Mouse (Mus musculus) lung, embryonic 14.5 days (tissue): ENCODE measurements around the gene Ogfod2. TPM values are rescaled to one million over a fixed set of nuclear protein-coding genes. Genes with fewer than 3 reads are reported as not detected.

Source experiments
- ATAC-seq: fragments of 200-750 bp; cut with Nextera tagmentation; 2 replicates; pipeline ENCODE4 v1.8.0; 2017; ENCODE audit warnings: mild to moderate bottlenecking, moderate TSS enrichment, moderate library complexity; ENCODE audit not compliant: insufficient read depth
- DNase-seq: peaks from one replicate; pipeline ENCODE4 v3.0.0-alpha.2; 2015
- H3K27ac ChIP-seq: fragments of 300-500 bp; sonication (generic); 2 replicates; pipeline ENCODE4 v1.5.1; 2014; ENCODE audit warnings: low read depth, mild to moderate bottlenecking, moderate library complexity
- H3K27me3 ChIP-seq: fragments of 300-500 bp; sonication (generic); 2 replicates; pipeline ENCODE4 v1.6.1; 2014; ENCODE audit warnings: low read length, control low read depth; ENCODE audit not compliant: insufficient read depth
- H3K36me3 ChIP-seq: fragments of 300-500 bp; sonication (generic); 2 replicates; pipeline ENCODE4 v1.6.1; 2014; ENCODE audit warnings: control low read depth; ENCODE audit not compliant: insufficient read depth
- H3K4me1 ChIP-seq: fragments of 300-500 bp; sonication (generic); 2 replicates; pipeline ENCODE4 v1.6.1; 2014; ENCODE audit warnings: antibody characterized with exemption, control low read depth; ENCODE audit not compliant: insufficient read depth
- H3K4me2 ChIP-seq: fragments of 300-500 bp; sonication (generic); 2 replicates; pipeline ENCODE4 v1.6.1; 2014; ENCODE audit warnings: mild to moderate bottlenecking
- H3K4me3 ChIP-seq: fragments of 300-500 bp; sonication (generic); 2 replicates; pipeline ENCODE4 v1.5.1; 2014; ENCODE audit warnings: low read depth, low read length
- H3K9ac ChIP-seq: fragments of 300-500 bp; sonication (generic); 2 replicates; pipeline ENCODE4 v1.6.1; 2014
- H3K9me3 ChIP-seq: fragments of 300-500 bp; sonication (generic); 2 replicates; pipeline ENCODE4 v1.6.1; 2016; ENCODE audit warnings: low read depth, low read length, control low read depth
- CTCF ChIP-seq: IDR thresholded peaks from 2 replicates; pipeline ENCODE4 v1.5.1; 2016; ENCODE audit warnings: antibody characterized with exemption, low read depth
- WGBS: fragments of 180-500 bp; shearing (Covaris S2); extraction: QIAGEN DNeasy Blood & Tissue Kit; methylation state at CpG from one replicate; pipeline ENCODE4 v1.1.7; 2014; 5-methylcytosine and 5-hydroxymethylcytosine counted together
- polyA plus RNA-seq: library from polyadenylated mRNA; unstranded; fragments of >200 nt; fragmentation: Nextera tagmentation; extraction: Ambion mirVana; gene quantifications from 2 replicates; pipeline ENCODE4 v1.2.1, GENCODE M21; 2014

Ogfod2 gene
- polyA plus RNA-seq, 1 experiment from 2014 or later: 13.4 TPM

- Histone ChIP-seq H3K4me1 (0 out of 2 replicates have a peak, but pooled peaks cover 7% of the 10 kb centered on the region), H3K36me3 (no peaks in the 10 kb centered on the region), H3K27me3 (no peaks in the 10 kb centered on the region), H3K4me2 (peak overlapping the region; percentile 16; the same call in 1 of the 2 replicates), H3K9ac (no peak overlapping the region), H3K4me3 (no peak overlapping the region), H3K9me3 (no peaks in the 10 kb centered on the region), H3K27ac (0 out of 2 replicates have a peak overlapping the region, but pooled peaks have one; percentile 13)
- ATAC-seq (no peak), DNase-seq (peak; percentile 36)
- TF ChIP-seq CTCF: no peak
- WGBS: 57% methylated on average over 4 of the region's 4 CpGs
Measured at GRCm38 (mm10) chr5:124152734-124153133, 40.6 kb downstream of the Ogfod2 start.

- Histone ChIP-seq H3K4me2 (no peak overlapping the region), H3K9ac (no peak overlapping the region), H3K9me3 (no peaks in the 10 kb centered on the region), H3K27me3 (no peaks in the 10 kb centered on the region), H3K4me1 (0 out of 2 replicates have a peak, but pooled peaks cover 7% of the 10 kb centered on the region), H3K4me3 (no peak overlapping the region), H3K27ac (no peak overlapping the region), H3K36me3 (no peaks in the 10 kb centered on the region)
- ATAC-seq (peak; percentile 18; the same call in 1 of the 2 replicates), DNase-seq (peak; percentile 47)
- TF ChIP-seq CTCF: no peak
- WGBS: 54% methylated on average over 5 of the region's 5 CpGs
Measured at GRCm38 (mm10) chr5:124155943-124156342, 43.8 kb downstream of the Ogfod2 start.

- Histone ChIP-seq H3K4me3 (no peak overlapping the region), H3K9me3 (no peaks in the 10 kb centered on the region), H3K9ac (no peak overlapping the region), H3K27me3 (no peaks in the 10 kb centered on the region), H3K4me1 (peaks cover 6% of the 10 kb centered on the region; the same call in 1 of the 2 replicates), H3K36me3 (no peaks in the 10 kb centered on the region), H3K4me2 (no peak overlapping the region), H3K27ac (no peak overlapping the region)
- no peak for TF ChIP-seq CTCF
- ATAC-seq: no peak
- 58% methylated on average over 4 of the region's 4 CpGs for WGBS
- DNase-seq: no peak
Measured at GRCm38 (mm10) chr5:124158305-124158704, 46.2 kb downstream of the Ogfod2 start.

GRCm38 (mm10) chr5:124159453-124159852, 47.4 kb downstream of the Ogfod2 start:
- no peak for DNase-seq
- Histone ChIP-seq H3K36me3 (no peaks in the 10 kb centered on the region), H3K4me3 (no peak overlapping the region), H3K27me3 (no peaks in the 10 kb centered on the region), H3K4me2 (no peak overlapping the region), H3K9me3 (no peaks in the 10 kb centered on the region), H3K9ac (no peak overlapping the region), H3K4me1 (peaks cover 6% of the 10 kb centered on the region; the same call in 1 of the 2 replicates), H3K27ac (no peak overlapping the region)
- 34% methylated on average over 7 of the region's 7 CpGs for WGBS
- no peak for TF ChIP-seq CTCF
- no peak for ATAC-seq

- WGBS: 18% methylated on average over 10 of the region's 10 CpGs
- no peaks in the 10 kb centered on the region for H3K27me3 ChIP-seq
- ATAC-seq (peak; percentile 45; the same call in 1 of the 2 replicates), DNase-seq (peak; percentile 47)
- peaks cover 19% of the 10 kb centered on the region for H3K4me1 ChIP-seq
- no peaks in the 10 kb centered on the region for H3K9me3 ChIP-seq
- no peak overlapping the region for H3K4me2 ChIP-seq
- TF ChIP-seq CTCF: peak; percentile 23; the same call in 1 of the 2 replicates
- no peaks in the 10 kb centered on the region for H3K36me3 ChIP-seq
- H3K27ac ChIP-seq: no peak overlapping the region
- H3K9ac ChIP-seq: no peak overlapping the region
- H3K4me3 ChIP-seq: no peak overlapping the region
Measured at GRCm38 (mm10) chr5:124161831-124162230, 49.7 kb downstream of the Ogfod2 start.

GRCm38 (mm10) chr5:124162577-124162976, 50.5 kb downstream of the Ogfod2 start:
- H3K4me3 ChIP-seq: no peak overlapping the region
- peaks cover 26% of the 10 kb centered on the region for H3K4me1 ChIP-seq
- no peak overlapping the region for H3K4me2 ChIP-seq
- no peak overlapping the region; the same call in 1 of the 2 replicates for H3K27ac ChIP-seq
- no peak overlapping the region for H3K9ac ChIP-seq
- TF ChIP-seq CTCF: peak; percentile 71
- H3K27me3 ChIP-seq: no peaks in the 10 kb centered on the region
- no peaks in the 10 kb centered on the region for H3K9me3 ChIP-seq
- no peaks in the 10 kb centered on the region for H3K36me3 ChIP-seq
- DNase-seq (peak; percentile 89), ATAC-seq (peak; percentile 42; the same call in 1 of the 2 replicates)
- 45% methylated on average over 5 of the region's 5 CpGs for WGBS

- TF ChIP-seq CTCF: no peak
- Histone ChIP-seq H3K9me3 (no peaks in the 10 kb centered on the region), H3K27ac (no peak overlapping the region), H3K4me2 (no peak overlapping the region), H3K4me3 (no peak overlapping the region), H3K4me1 (peaks cover 26% of the 10 kb centered on the region), H3K36me3 (no peaks in the 10 kb centered on the region), H3K9ac (no peak overlapping the region; the same call in 1 of the 2 replicates), H3K27me3 (no peaks in the 10 kb centered on the region)
- no peak for ATAC-seq
- DNase-seq: no peak
- 79% methylated on average over 11 of the region's 11 CpGs for WGBS
Measured at GRCm38 (mm10) chr5:124163445-124163844, 51.3 kb downstream of the Ogfod2 start.

Other genes with a start within 250 kb of the Ogfod2 start
- gene Hcar2, start 246.8 kb upstream of the Ogfod2 start, polyA plus RNA-seq: not detected in 2 replicates
- 0.66 and 0.81 TPM in 2 replicates for gene Hcar1, start 232.3 kb upstream of the Ogfod2 start, polyA plus RNA-seq
- 130 and 137 TPM in 2 replicates for gene Denr, start 205.1 kb upstream of the Ogfod2 start, polyA plus RNA-seq
- 0.95 and 1.4 TPM in 2 replicates for gene Gm43518, start 184.9 kb upstream of the Ogfod2 start, polyA plus RNA-seq
- 8.3 and 9.3 TPM in 2 replicates for gene Ccdc62, start 181.6 kb upstream of the Ogfod2 start, polyA plus RNA-seq
- gene Hip1r, start 138.7 kb upstream of the Ogfod2 start, polyA plus RNA-seq: 9.1 and 9.3 TPM in 2 replicates
- 34.8 and 39.3 TPM in 2 replicates for gene Vps37b, start 80.0 kb upstream of the Ogfod2 start, polyA plus RNA-seq
- gene Abcb9, start 16.5 kb upstream of the Ogfod2 start, polyA plus RNA-seq: 0.88 and 1.1 TPM in 2 replicates
- 100.0 and 105 TPM in 2 replicates for gene Arl6ip4, start 3.8 kb downstream of the Ogfod2 start, polyA plus RNA-seq
- 8.8 and 9.8 TPM in 2 replicates for gene Pitpnm2, start 137.5 kb downstream of the Ogfod2 start, polyA plus RNA-seq
- 19.2 and 20.7 TPM in 2 replicates for gene Mphosph9, start 215.7 kb downstream of the Ogfod2 start, polyA plus RNA-seq
- 14.5 and 15.2 TPM in 2 replicates for gene 2810006K23Rik, start 215.8 kb downstream of the Ogfod2 start, polyA plus RNA-seq